Mouse (Mus musculus) kidney, embryonic 14.5 days (tissue): ENCODE results near the gene Gfod1. TPM values are rescaled to one million over a fixed set of nuclear protein-coding genes. Genes with fewer than 3 reads are reported as not detected.

Experiments used
- ATAC-seq: fragments of 200-750 bp; cut with Nextera tagmentation; 2 replicates; pipeline ENCODE4 v1.8.0; 2017; ENCODE audit warnings: moderate number of reproducible peaks, mild to moderate bottlenecking, moderate TSS enrichment, moderate library complexity; ENCODE audit not compliant: low FRiP score, low TSS enrichment
- H3K27ac ChIP-seq: fragments of 300-500 bp; sonication (generic); 2 replicates; pipeline ENCODE4 v1.5.1; 2014; ENCODE audit warnings: low read depth, mild to moderate bottlenecking, low read length, moderate library complexity, mixed read lengths
- H3K27me3 ChIP-seq: fragments of 300-500 bp; sonication (generic); 2 replicates; pipeline ENCODE4 v1.6.1; 2014; ENCODE audit warnings: mild to moderate bottlenecking, low read length; ENCODE audit not compliant: control insufficient read depth, insufficient read depth
- H3K36me3 ChIP-seq: fragments of 300-500 bp; sonication (generic); 2 replicates; pipeline ENCODE4 v1.6.1; 2014; ENCODE audit warnings: low read length, mixed read lengths; ENCODE audit not compliant: control insufficient read depth, insufficient read depth
- H3K4me1 ChIP-seq: fragments of 300-500 bp; sonication (generic); 2 replicates; pipeline ENCODE4 v1.6.1; 2014; ENCODE audit warnings: low read length, mixed read lengths; ENCODE audit not compliant: control insufficient read depth, insufficient read depth
- H3K4me2 ChIP-seq: fragments of 300-500 bp; sonication (generic); replicated peaks from 2 replicates; pipeline ENCODE4 v1.6.1; 2014; ENCODE audit warnings: low read depth, mild to moderate bottlenecking, low read length
- H3K4me3 ChIP-seq: fragments of 300-500 bp; sonication (generic); 2 replicates; pipeline ENCODE4 v1.5.1; 2014; ENCODE audit warnings: mild to moderate bottlenecking, low read length
- H3K9ac ChIP-seq: fragments of 300-500 bp; sonication (generic); 2 replicates; pipeline ENCODE4 v1.6.1; 2014; ENCODE audit warnings: low read depth, mild to moderate bottlenecking, low read length, moderate library complexity
- H3K9me3 ChIP-seq: fragments of 300-500 bp; sonication (generic); 2 replicates; pipeline ENCODE4 v1.6.1; 2016; ENCODE audit warnings: low read length; ENCODE audit not compliant: control insufficient read depth
- WGBS: fragments of 180-500 bp; shearing (Covaris S2); extraction: QIAGEN DNeasy Blood & Tissue Kit; methylation state at CpG from one replicate; pipeline ENCODE4 v1.1.7; 2014; 5-methylcytosine and 5-hydroxymethylcytosine counted together
- polyA plus RNA-seq: library from polyadenylated mRNA; unstranded; fragments of >200 nt; fragmentation: Nextera tagmentation; extraction: Ambion mirVana; gene quantifications from 2 replicates; pipeline ENCODE4 v1.2.1, GENCODE M21; 2014

Gfod1 gene
- polyA plus RNA-seq, 1 experiment from 2014 or later = 0.41 TPM

- no peak overlapping the region for H3K27ac ChIP-seq
- 71% methylated on average over 10 of the region's 10 CpGs for WGBS
These were observed 33.8 kb downstream of the Gfod1 start for GRCm38 (mm10) chr13:43270220-43270597.

GRCm38 (mm10) chr13:43269460-43270219 is 34.3 kb downstream of the Gfod1 start:
- peaks cover 10% of the 10 kb centered on the region for H3K4me1 ChIP-seq

More at GRCm38 (mm10) chr13:43270220-43270597, 33.8 kb downstream of the Gfod1 start:
- Histone ChIP-seq H3K9ac (no peak overlapping the region), H3K27me3 (peaks cover 2% of the 10 kb centered on the region; the same call in 1 of the 2 replicates), H3K4me1 (peaks cover 10% of the 10 kb centered on the region), H3K36me3 (no peaks in the 10 kb centered on the region), H3K4me2 (no peak overlapping the region), H3K9me3 (no peaks in the 10 kb centered on the region), H3K4me3 (no peak overlapping the region)
- ATAC-seq = no peak

DNA sequence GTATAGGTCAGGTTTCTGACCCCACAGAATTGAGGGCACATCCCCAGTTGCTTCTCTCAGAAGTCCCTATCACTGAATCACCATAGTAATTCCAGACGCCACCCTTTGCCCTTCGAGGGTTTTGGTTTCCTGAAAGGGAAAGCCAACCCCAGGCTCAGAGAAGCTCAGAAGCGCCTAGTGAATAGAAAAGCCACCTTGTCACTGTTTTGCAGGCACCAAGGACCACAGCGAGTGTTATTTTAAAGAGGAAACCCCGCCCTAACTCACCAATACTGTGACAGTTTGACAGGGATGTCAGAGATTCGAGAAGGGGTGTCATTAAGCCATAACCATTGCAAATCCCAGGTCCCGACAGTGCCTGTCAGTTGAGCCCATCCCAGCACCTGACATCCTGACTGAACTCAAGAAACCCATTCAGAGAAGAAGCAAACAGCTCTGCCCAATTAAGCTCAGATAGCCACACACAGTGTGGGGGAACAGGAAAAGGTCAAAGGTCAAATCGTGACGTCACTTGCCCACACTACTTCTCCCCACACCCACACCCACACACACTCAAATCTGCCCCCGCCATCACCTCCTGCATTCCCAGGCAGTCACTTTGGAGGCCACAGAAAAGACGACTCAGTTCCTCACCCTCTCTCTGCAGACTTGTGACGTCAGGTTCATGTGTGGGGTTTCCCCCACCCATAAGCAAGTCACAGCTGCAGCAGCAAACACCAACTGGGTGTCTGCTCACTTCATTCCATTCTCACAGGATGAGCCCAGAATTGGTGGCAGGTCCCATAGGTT is 35.2 kb downstream of the Gfod1 start:
- Histone ChIP-seq H3K9ac (no peak overlapping the region), H3K36me3 (no peaks in the 10 kb centered on the region), H3K27ac (no peak overlapping the region), H3K4me1 (peaks cover 4% of the 10 kb centered on the region; the same call in 1 of the 2 replicates), H3K9me3 (no peaks in the 10 kb centered on the region), H3K4me2 (no peak overlapping the region), H3K27me3 (peaks cover 2% of the 10 kb centered on the region; the same call in 1 of the 2 replicates), H3K4me3 (no peak overlapping the region)
- no peak for ATAC-seq
- 37% methylated on average over 12 of the region's 12 CpGs for WGBS

More at GRCm38 (mm10) chr13:43269460-43270219, 34.3 kb downstream of the Gfod1 start:
- H3K36me3 ChIP-seq = no peaks in the 10 kb centered on the region
- H3K27ac ChIP-seq = no peak overlapping the region
- H3K9ac ChIP-seq = no peak overlapping the region
- WGBS = 42% methylated on average over 4 of the region's 4 CpGs
- H3K27me3 ChIP-seq = peaks cover 2% of the 10 kb centered on the region; the same call in 1 of the 2 replicates
- no peaks in the 10 kb centered on the region for H3K9me3 ChIP-seq
- ATAC-seq = no peak
- H3K4me2 ChIP-seq = no peak overlapping the region
- no peak overlapping the region for H3K4me3 ChIP-seq

GRCm38 (mm10) chr13:43267902-43268301 is 36.1 kb downstream of the Gfod1 start:
- Histone ChIP-seq H3K4me3 (no peak overlapping the region), H3K9ac (no peak overlapping the region), H3K4me1 (0 out of 2 replicates have a peak, but pooled peaks cover 4% of the 10 kb centered on the region), H3K27ac (no peak overlapping the region), H3K9me3 (no peaks in the 10 kb centered on the region), H3K4me2 (no peak overlapping the region), H3K27me3 (peaks cover 2% of the 10 kb centered on the region; the same call in 1 of the 2 replicates), H3K36me3 (no peaks in the 10 kb centered on the region)
- ATAC-seq = no peak
- WGBS = 81% methylated on average over 2 of the region's 2 CpGs

DNA sequence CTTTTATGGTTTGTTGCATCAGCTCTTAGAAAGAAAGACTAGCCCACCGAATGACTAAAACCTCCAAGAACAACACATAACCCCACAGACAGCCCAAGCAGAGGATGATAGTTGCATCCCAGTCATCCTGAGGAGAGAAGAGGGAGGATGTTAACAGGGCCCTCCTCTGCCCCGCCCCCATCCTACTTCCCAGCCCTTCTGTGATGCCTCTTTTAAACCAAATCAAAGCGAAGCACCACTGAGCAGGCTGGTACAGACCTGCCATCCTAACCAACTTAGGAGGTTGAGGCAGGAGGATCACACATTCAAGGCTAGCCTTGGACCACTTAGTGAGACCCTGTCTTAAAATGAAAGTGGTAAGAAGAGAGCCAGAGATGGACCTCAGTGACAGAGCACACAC is 36.8 kb downstream of the Gfod1 start:
- Histone ChIP-seq H3K9me3 (no peaks in the 10 kb centered on the region), H3K4me3 (no peak overlapping the region), H3K27me3 (peaks cover 1% of the 10 kb centered on the region; the same call in 1 of the 2 replicates), H3K36me3 (no peaks in the 10 kb centered on the region), H3K9ac (no peak overlapping the region), H3K27ac (no peak overlapping the region), H3K4me2 (no peak overlapping the region), H3K4me1 (0 out of 2 replicates have a peak, but pooled peaks cover 4% of the 10 kb centered on the region)
- ATAC-seq = no peak
- 79% methylated on average over 3 of the region's 3 CpGs for WGBS

DNA sequence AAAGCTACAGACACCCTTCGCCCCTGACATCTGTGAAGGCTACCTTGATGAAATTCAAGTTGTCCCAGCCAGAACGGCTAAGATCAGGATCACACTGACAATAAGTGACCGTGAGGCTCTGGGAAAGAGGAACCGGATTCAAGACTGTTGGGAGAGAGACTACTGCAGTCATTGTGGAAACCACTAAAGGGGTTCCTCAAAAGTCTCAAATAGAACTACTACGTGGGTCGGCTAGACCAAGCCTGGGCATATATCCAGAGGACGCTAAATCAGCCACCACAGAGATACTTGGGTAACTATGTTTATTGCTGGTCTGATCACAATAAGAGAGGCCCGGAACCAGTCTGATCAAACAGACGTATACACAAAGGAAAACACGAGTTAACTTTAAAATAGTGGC is 37.6 kb downstream of the Gfod1 start:
- Histone ChIP-seq H3K9ac (no peak overlapping the region), H3K27ac (no peak overlapping the region), H3K4me3 (no peak overlapping the region), H3K4me1 (0 out of 2 replicates have a peak, but pooled peaks cover 4% of the 10 kb centered on the region), H3K4me2 (no peak overlapping the region), H3K27me3 (no peaks in the 10 kb centered on the region), H3K36me3 (no peaks in the 10 kb centered on the region), H3K9me3 (no peaks in the 10 kb centered on the region)
- WGBS = 94% methylated on average over 10 of the region's 10 CpGs
- ATAC-seq = no peak

DNA sequence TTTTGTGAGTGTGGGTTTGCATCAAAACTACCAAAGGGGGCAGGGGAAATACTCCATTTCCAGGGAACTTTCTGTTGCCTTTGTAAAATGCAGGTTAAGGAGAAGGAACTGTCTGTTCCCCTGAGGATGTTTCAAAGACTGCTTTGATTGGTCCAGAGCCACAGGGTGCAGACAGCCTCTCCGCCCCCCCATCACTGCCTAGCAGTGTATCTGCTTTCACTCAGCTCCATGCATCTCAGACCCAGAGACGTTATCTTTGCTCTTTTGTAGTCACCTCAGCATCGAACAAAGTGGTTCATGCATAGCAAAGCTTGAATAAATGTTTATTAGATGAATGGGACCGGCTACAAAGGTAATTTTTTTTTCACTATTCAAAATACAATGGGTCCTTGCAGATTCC is 38.9 kb downstream of the Gfod1 start:
- H3K27me3 ChIP-seq = no peaks in the 10 kb centered on the region
- H3K4me1 ChIP-seq = 0 out of 2 replicates have a peak, but pooled peaks cover 4% of the 10 kb centered on the region
- ATAC-seq = no peak
- no peaks in the 10 kb centered on the region for H3K9me3 ChIP-seq
- 50% methylated on average over 4 of the region's 4 CpGs for WGBS
- H3K4me2 ChIP-seq = no peak overlapping the region
- no peak overlapping the region for H3K9ac ChIP-seq
- H3K36me3 ChIP-seq = no peaks in the 10 kb centered on the region
- H3K27ac ChIP-seq = no peak overlapping the region
- no peak overlapping the region for H3K4me3 ChIP-seq

GRCm38 (mm10) chr13:43263646-43264045 is 40.3 kb downstream of the Gfod1 start:
- H3K27me3 ChIP-seq = no peaks in the 10 kb centered on the region
- H3K9me3 ChIP-seq = no peaks in the 10 kb centered on the region
- H3K4me2 ChIP-seq = no peak overlapping the region
- no peak overlapping the region for H3K9ac ChIP-seq
- ATAC-seq = no peak
- no peaks in the 10 kb centered on the region for H3K36me3 ChIP-seq
- no peak overlapping the region for H3K4me3 ChIP-seq
- 82% methylated on average over 5 of the region's 5 CpGs for WGBS
- H3K27ac ChIP-seq = no peak overlapping the region
- H3K4me1 ChIP-seq = no peaks in the 10 kb centered on the region
